Mouse (Mus musculus): ENCODE results near the gene E130218I03Rik. TPM values are rescaled to one million over a fixed set of nuclear protein-coding genes. Genes with fewer than 3 reads are reported as not detected.

Gene E130218I03Rik
- total RNA-seq (2023): not detected

GRCm38 (mm10) chr4:134243516-134244250 lies at the start of gene E130218I03Rik:
Gene E130218I03Rik (plus strand): TSS chr4:134243662.

GRCm38 (mm10) chr4:134202904-134203303 lies 40.6 kb upstream of the E130218I03Rik start, which contains the start of gene Gm7534:
Gene Gm7534 (minus strand): TSS chr4:134203004.

GRCm38 (mm10) chr4:134227194-134227593 lies 16.3 kb upstream of the E130218I03Rik start, which contains the start of gene Catsper4:
Gene Catsper4 (minus strand): TSS chr4:134227383.

GRCm38 (mm10) chr4:134238279-134238651 lies 5.2 kb upstream of the E130218I03Rik start, which contains the start of gene Cnksr1:
Gene Cnksr1 (minus strand): TSS chr4:134238399.

GRCm38 (mm10) chr4:134245148-134245843 lies 1.8 kb downstream of the E130218I03Rik start, which contains the start of gene Zfp593:
Gene Zfp593 (minus strand): TSS chr4:134245592.

GRCm38 (mm10) chr4:134246719-134247258 lies 3.3 kb downstream of the E130218I03Rik start, which contains the start of gene Gm30191:
Gene Gm30191 (plus strand): TSS chr4:134246935.

GRCm38 (mm10) chr4:134253722-134254324 lies 10.4 kb downstream of the E130218I03Rik start, which contains the start of gene Grrp1:
Gene Grrp1 (minus strand): TSS chr4:134254106.

GRCm38 (mm10) chr4:134287575-134288025 lies 44.1 kb downstream of the E130218I03Rik start, which contains the start of gene Pdik1l:
Gene Pdik1l (minus strand): TSS chr4:134287895.

Other genes starting within 250 kb of the E130218I03Rik start
- gene Dhdds, start 242.7 kb upstream of the E130218I03Rik start, total RNA-seq (2023): 10 to 100 TPM; 28.0 to 36.4 TPM
- not detected for gene Lin28a, start 224.8 kb upstream of the E130218I03Rik start, total RNA-seq (2023)
- gene Zfp683, start 189.8 kb upstream of the E130218I03Rik start, total RNA-seq (2023): 10 to 100 TPM in 1 of 2 experiments, 1 to 10 TPM in 1; 8.6 to 12.7 TPM
- 10 to 100 TPM; 13.0 to 13.2 TPM for gene Crybg2, start 182.8 kb upstream of the E130218I03Rik start, total RNA-seq (2023)
- gene Cd52, start 148.6 kb upstream of the E130218I03Rik start, total RNA-seq (2023): 1,000 to 10,000 TPM; 1,087 to 1,227 TPM
- gene Ubxn11, start 141.1 kb upstream of the E130218I03Rik start, total RNA-seq (2023): 100 to 1,000 TPM; 137 TPM
- 100 to 1,000 TPM; 465 to 526 TPM for gene Sh3bgrl3, start 114.9 kb upstream of the E130218I03Rik start, total RNA-seq (2023)
- gene Cep85, start 56.5 kb upstream of the E130218I03Rik start, total RNA-seq (2023): 10 to 100 TPM; 30.8 to 34.0 TPM
- gene Gm7534, start 40.7 kb upstream of the E130218I03Rik start, total RNA-seq (2023): not detected
- gene Catsper4, start 16.3 kb upstream of the E130218I03Rik start, total RNA-seq (2023): not detected
- gene Cnksr1, start 5.3 kb upstream of the E130218I03Rik start, total RNA-seq (2023): 1 to 10 TPM in 1 of 2 experiments, under 1 TPM in 1; 0.24 to 1.1 TPM
- 10 to 100 TPM; 23.5 to 25.1 TPM for gene Zfp593, start 1.9 kb downstream of the E130218I03Rik start, total RNA-seq (2023)
- not detected for gene Gm30191, start 3.3 kb downstream of the E130218I03Rik start, total RNA-seq (2023)
- not detected for gene Grrp1, start 10.4 kb downstream of the E130218I03Rik start, total RNA-seq (2023)
- 10 to 100 TPM; 13.4 to 15.6 TPM for gene Pdik1l, start 44.2 kb downstream of the E130218I03Rik start, total RNA-seq (2023)
- not detected for gene Trim63, start 71.5 kb downstream of the E130218I03Rik start, total RNA-seq (2023)
- gene Slc30a2, start 99.5 kb downstream of the E130218I03Rik start, total RNA-seq (2023): not detected
- gene Extl1, start 140.2 kb downstream of the E130218I03Rik start, total RNA-seq (2023): not detected
- 1 to 10 TPM; 2.6 to 3.2 TPM for gene Pafah2, start 152.7 kb downstream of the E130218I03Rik start, total RNA-seq (2023)
- 10 to 100 TPM; 32.6 to 50.9 TPM for gene Stmn1, start 224.7 kb downstream of the E130218I03Rik start, total RNA-seq (2023)

All from T-cell, adult 66 days (primary cell).